Mouse (Mus musculus) heart, adult 2 months (tissue): ENCODE measurements around the gene Apopt1.

Experiments
- CTCF ChIP-seq: fragments of 200-600 bp; IDR thresholded peaks from 2 replicates; pipeline ENCODE4 v1.8.1; 2022; ENCODE audit warnings: antibody characterized with exemption, mild to moderate bottlenecking, moderate library complexity
- EP300 ChIP-seq: fragments of 200-500 bp; IDR thresholded peaks from 2 replicates; pipeline ENCODE4 v1.6.1; 2011; ENCODE audit warnings: low read depth, low read length, control low read depth; ENCODE audit not compliant: insufficient read depth
- POLR2A ChIP-seq: fragments of 200-500 bp; IDR thresholded peaks from 2 replicates; pipeline ENCODE4 v1.6.1; 2011; ENCODE audit warnings: mild to moderate bottlenecking, low read depth, low read length, control low read depth; ENCODE audit not compliant: insufficient read depth

DNA sequence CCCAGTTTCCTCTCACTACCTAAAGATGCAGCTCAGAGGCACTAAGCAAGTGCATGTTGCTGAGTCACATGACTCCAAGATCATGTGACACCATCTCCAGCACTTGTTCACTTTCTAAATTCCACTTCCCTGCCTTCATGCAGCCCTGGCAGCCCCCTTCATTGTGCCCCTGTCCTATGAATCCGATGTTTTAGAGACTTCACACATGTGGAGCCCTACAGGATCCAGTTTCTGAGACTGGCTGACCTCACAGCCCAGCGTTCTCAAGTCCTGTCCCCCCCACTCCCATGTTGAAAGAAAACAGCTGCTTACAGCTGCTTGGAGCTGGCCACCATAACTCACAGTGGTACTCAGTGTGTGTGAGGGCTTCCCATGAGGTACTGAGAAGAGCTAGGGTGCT is 30.4 kb downstream of the Apopt1 start:
- 0 out of 2 replicates have a peak, but pooled peaks have one; percentile 48 for TF ChIP-seq EP300
- TF ChIP-seq POLR2A, result 0 out of 2 replicates have a peak, but pooled peaks have one; percentile 19
- no peak for TF ChIP-seq CTCF
